Mouse (Mus musculus): Measurements from ENCODE around the gene Cacna1s.

Cacna1s gene

GRCm38 (mm10) chr1:136117069-136117468 lies 64.5 kb downstream of the Cacna1s start:
- in situ Hi-C loops (cut with MseI, MboI): no loop called here

GRCm38 (mm10) chr1:136118875-136119274 lies 66.3 kb downstream of the Cacna1s start:
- in situ Hi-C loops (cut with MseI, MboI): no loop called here

GRCm38 (mm10) chr1:136119571-136120262 lies 67.2 kb downstream of the Cacna1s start:
- in situ Hi-C loops (cut with MseI, MboI): no loop called here

GRCm38 (mm10) chr1:136120263-136120603 lies 67.7 kb downstream of the Cacna1s start:
- in situ Hi-C loops (cut with MseI, MboI): no loop called here

GRCm38 (mm10) chr1:136120785-136121184 lies 68.2 kb downstream of the Cacna1s start:
- in situ Hi-C loops (cut with MseI, MboI): no loop called here

- in situ Hi-C loops (cut with MseI, MboI): no loop called here
Observed at GRCm38 (mm10) chr1:136122030-136122429, 69.5 kb downstream of the Cacna1s start.

- in situ Hi-C loops (cut with MseI, MboI): no loop called here
Observed at GRCm38 (mm10) chr1:136126159-136126765, 73.7 kb downstream of the Cacna1s start.

GRCm38 (mm10) chr1:136126895-136127294 lies 74.3 kb downstream of the Cacna1s start:
- in situ Hi-C loops (cut with MseI, MboI): no loop called here

GRCm38 (mm10) chr1:136127856-136128255 lies 75.3 kb downstream of the Cacna1s start:
- in situ Hi-C loops (cut with MseI, MboI): no loop called here

GRCm38 (mm10) chr1:136128416-136128815 lies 75.9 kb downstream of the Cacna1s start:
- in situ Hi-C loops (cut with MseI, MboI): no loop called here

GRCm38 (mm10) chr1:136128944-136129589 lies 76.5 kb downstream of the Cacna1s start:
- in situ Hi-C loops (cut with MseI, MboI): no loop called here

GRCm38 (mm10) chr1:136130107-136130506 lies 77.6 kb downstream of the Cacna1s start:
- in situ Hi-C loops (cut with MseI, MboI): no loop called here

GRCm38 (mm10) chr1:136130951-136131558 lies 78.5 kb downstream of the Cacna1s start, which contains the start of gene Kif21b:
TSS of gene Kif21b (plus strand) at chr1:136131389.
- in situ Hi-C loops (cut with MseI, MboI): no loop called here

GRCm38 (mm10) chr1:136131603-136132291 lies 79.2 kb downstream of the Cacna1s start:
- in situ Hi-C loops (cut with MseI, MboI): no loop called here

- in situ Hi-C loops (cut with MseI, MboI): no loop called here
Observed at GRCm38 (mm10) chr1:136132386-136133201, 80.0 kb downstream of the Cacna1s start.

- in situ Hi-C loops (cut with MseI, MboI): no loop called here
Observed at GRCm38 (mm10) chr1:136133570-136134240, 81.2 kb downstream of the Cacna1s start.

GRCm38 (mm10) chr1:136134547-136134946 lies 82.0 kb downstream of the Cacna1s start:
- in situ Hi-C loops (cut with MseI, MboI): no loop called here

GRCm38 (mm10) chr1:136135046-136135445 lies 82.5 kb downstream of the Cacna1s start:
- in situ Hi-C loops (cut with MseI, MboI): no loop called here

GRCm38 (mm10) chr1:136135777-136136444 lies 83.4 kb downstream of the Cacna1s start:
- in situ Hi-C loops (cut with MseI, MboI): no loop called here

- in situ Hi-C loops (cut with MseI, MboI): no loop called here
Observed at GRCm38 (mm10) chr1:136136547-136136946, 84.0 kb downstream of the Cacna1s start.

Data from mouse trophoblast stem cell (cell line).